Mouse (Mus musculus) lung, postnatal 0 days (tissue): Measurements from ENCODE around the gene Slc30a7. TPM values are rescaled to one million over a fixed set of nuclear protein-coding genes. Genes with fewer than 3 reads are reported as not detected.

Experiments
- ATAC-seq: fragments of 200-750 bp; cut with Nextera tagmentation; 2 replicates; pipeline ENCODE4 v1.8.0; 2017; ENCODE audit warnings: moderate library complexity
- DNase-seq: peaks from one replicate; pipeline ENCODE4 v3.0.0-alpha.2; 2016; ENCODE audit warnings: low spot score
- H3K27ac ChIP-seq: fragments of 300-500 bp; sonication (generic); 2 replicates; pipeline ENCODE4 v1.5.1; 2014; ENCODE audit warnings: antibody characterized with exemption, mild to moderate bottlenecking, low read length, mixed read lengths
- H3K27me3 ChIP-seq: fragments of 300-500 bp; sonication (generic); replicated peaks from 2 replicates; pipeline ENCODE4 v1.6.1; 2014; ENCODE audit warnings: low read length, mixed read lengths; ENCODE audit not compliant: insufficient read depth
- H3K36me3 ChIP-seq: fragments of 300-500 bp; sonication (generic); 2 replicates; pipeline ENCODE4 v1.6.1; 2014; ENCODE audit warnings: low read length, mixed read lengths; ENCODE audit not compliant: insufficient read depth
- H3K4me1 ChIP-seq: fragments of 300-500 bp; sonication (generic); 2 replicates; pipeline ENCODE4 v1.6.1; 2014; ENCODE audit warnings: antibody characterized with exemption, low read depth, low read length, mixed read lengths; ENCODE audit not compliant: insufficient read depth
- H3K4me2 ChIP-seq: fragments of 300-500 bp; sonication (generic); replicated peaks from 2 replicates; pipeline ENCODE4 v1.6.1; 2014; ENCODE audit warnings: low read depth, mild to moderate bottlenecking, low read length, moderate library complexity, mixed read lengths
- H3K4me3 ChIP-seq: fragments of 300-500 bp; sonication (generic); 2 replicates; pipeline ENCODE4 v1.5.1; 2014; ENCODE audit warnings: low read depth, low read length
- H3K9ac ChIP-seq: fragments of 300-500 bp; sonication (generic); replicated peaks from 2 replicates; pipeline ENCODE4 v1.6.1; 2014; ENCODE audit warnings: low read depth, mild to moderate bottlenecking
- H3K9me3 ChIP-seq: fragments of 300-500 bp; sonication (generic); 2 replicates; pipeline ENCODE4 v1.6.1; 2016; ENCODE audit warnings: low read length, mixed read lengths
- CTCF ChIP-seq: IDR thresholded peaks from 2 replicates; pipeline ENCODE4 v1.5.1; 2016; ENCODE audit warnings: antibody characterized with exemption, mild to moderate bottlenecking
- EP300 ChIP-seq: IDR thresholded peaks from 2 replicates; pipeline ENCODE4 v1.6.1; 2016; ENCODE audit warnings: antibody characterized with exemption, mild to moderate bottlenecking, control low read depth
- WGBS: fragments of 180-500 bp; shearing (Covaris S2); extraction: QIAGEN DNeasy Blood & Tissue Kit; methylation state at CpG from one replicate; pipeline ENCODE4 v1.1.7; 2014; 5-methylcytosine and 5-hydroxymethylcytosine counted together
- polyA plus RNA-seq: library from polyadenylated mRNA; unstranded; fragments of >200 nt; fragmentation: Nextera tagmentation; extraction: Ambion mirVana; gene quantifications from 2 replicates; pipeline ENCODE4 v1.2.1, GENCODE M21; 2015

Slc30a7 gene
- polyA plus RNA-seq, 1 experiment from 2014 or later, result 29.0 TPM

GRCm38 (mm10) chr3:115952356-115952755 is 54.9 kb downstream of the Slc30a7 start:
- no peaks in the 10 kb centered on the region for H3K27me3 ChIP-seq
- H3K9ac ChIP-seq, result no peak overlapping the region
- H3K36me3 ChIP-seq, result peaks cover 27% of the 10 kb centered on the region; the same call in 1 of the 2 replicates
- no peaks in the 10 kb centered on the region for H3K4me1 ChIP-seq
- H3K4me2 ChIP-seq, result no peak overlapping the region
- H3K4me3 ChIP-seq, result no peak overlapping the region
- no peaks in the 10 kb centered on the region for H3K9me3 ChIP-seq
- 80% methylated on average over 4 of the region's 4 CpGs for WGBS
- no peak for DNase-seq
- no peak overlapping the region for H3K27ac ChIP-seq
- ATAC-seq, result no peak
- no peak for TF ChIP-seq CTCF
- no peak for TF ChIP-seq EP300

- 64% methylated on average over 3 of the region's 3 CpGs for WGBS
- peaks cover 30% of the 10 kb centered on the region; the same call in 1 of the 2 replicates for H3K36me3 ChIP-seq
- H3K27ac ChIP-seq, result no peak overlapping the region
- DNase-seq, result peak; percentile 32
- no peaks in the 10 kb centered on the region for H3K27me3 ChIP-seq
- no peak overlapping the region for H3K9ac ChIP-seq
- H3K4me2 ChIP-seq, result no peak overlapping the region
- no peak for TF ChIP-seq EP300
- no peak for TF ChIP-seq CTCF
- ATAC-seq, result peak; percentile 66
- no peaks in the 10 kb centered on the region for H3K4me1 ChIP-seq
- no peak overlapping the region for H3K4me3 ChIP-seq
- H3K9me3 ChIP-seq, result no peaks in the 10 kb centered on the region
These were observed 56.0 kb downstream of the Slc30a7 start for GRCm38 (mm10) chr3:115951221-115951620.

DNA sequence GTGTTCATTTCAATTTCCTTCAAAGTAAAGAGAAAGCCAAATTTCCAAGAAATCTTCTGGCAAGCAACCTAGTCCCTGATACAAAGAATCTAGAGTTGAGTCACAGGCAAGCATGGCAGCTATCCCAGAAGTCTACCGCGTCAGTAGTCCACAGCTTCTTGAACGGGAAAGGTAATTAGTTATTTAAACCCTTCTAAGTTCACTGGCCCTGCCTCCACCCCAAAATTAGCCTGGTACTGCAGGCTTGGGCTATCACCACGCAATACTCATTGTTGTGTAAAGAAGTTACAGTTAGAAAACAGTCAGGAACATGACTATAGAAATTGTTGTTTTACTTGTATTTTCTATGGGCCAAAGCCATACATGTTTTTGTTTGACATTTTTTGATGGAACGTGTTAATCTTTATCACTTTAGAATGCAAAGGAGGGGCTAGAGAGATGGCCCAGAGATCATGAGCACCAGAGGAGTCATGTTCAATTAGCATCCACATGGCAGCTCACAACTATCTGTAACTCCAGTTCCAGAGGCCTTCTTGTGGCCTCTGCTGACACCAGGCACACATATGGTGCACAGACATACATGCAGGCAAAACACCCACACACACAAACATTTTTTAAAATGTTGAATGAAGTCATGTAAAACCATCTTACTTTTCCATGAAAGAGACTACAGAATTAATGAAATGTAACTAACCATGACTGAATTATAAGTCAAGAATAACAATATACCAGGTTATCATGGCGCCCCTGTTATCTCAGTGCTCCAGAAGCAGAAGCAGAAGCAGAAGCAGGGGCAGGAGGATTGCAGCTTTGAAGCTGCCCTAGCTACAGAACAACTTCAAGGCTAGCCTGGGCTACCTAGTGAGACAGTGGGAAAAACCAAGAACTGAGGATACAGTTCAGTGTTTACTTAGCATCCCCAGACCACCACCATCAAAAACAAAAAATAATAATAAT is 57.0 kb downstream of the Slc30a7 start:
- 81% methylated on average over 6 of the region's 6 CpGs for WGBS
- Histone ChIP-seq H3K4me3 (no peak overlapping the region), H3K4me1 (no peaks in the 10 kb centered on the region), H3K9ac (no peak overlapping the region), H3K36me3 (peaks cover 28% of the 10 kb centered on the region), H3K27ac (no peak overlapping the region), H3K4me2 (no peak overlapping the region), H3K27me3 (no peaks in the 10 kb centered on the region), H3K9me3 (no peaks in the 10 kb centered on the region)
- DNase-seq (no peak), ATAC-seq (no peak)
- TF ChIP-seq EP300, result no peak
- TF ChIP-seq CTCF, result no peak

DNA sequence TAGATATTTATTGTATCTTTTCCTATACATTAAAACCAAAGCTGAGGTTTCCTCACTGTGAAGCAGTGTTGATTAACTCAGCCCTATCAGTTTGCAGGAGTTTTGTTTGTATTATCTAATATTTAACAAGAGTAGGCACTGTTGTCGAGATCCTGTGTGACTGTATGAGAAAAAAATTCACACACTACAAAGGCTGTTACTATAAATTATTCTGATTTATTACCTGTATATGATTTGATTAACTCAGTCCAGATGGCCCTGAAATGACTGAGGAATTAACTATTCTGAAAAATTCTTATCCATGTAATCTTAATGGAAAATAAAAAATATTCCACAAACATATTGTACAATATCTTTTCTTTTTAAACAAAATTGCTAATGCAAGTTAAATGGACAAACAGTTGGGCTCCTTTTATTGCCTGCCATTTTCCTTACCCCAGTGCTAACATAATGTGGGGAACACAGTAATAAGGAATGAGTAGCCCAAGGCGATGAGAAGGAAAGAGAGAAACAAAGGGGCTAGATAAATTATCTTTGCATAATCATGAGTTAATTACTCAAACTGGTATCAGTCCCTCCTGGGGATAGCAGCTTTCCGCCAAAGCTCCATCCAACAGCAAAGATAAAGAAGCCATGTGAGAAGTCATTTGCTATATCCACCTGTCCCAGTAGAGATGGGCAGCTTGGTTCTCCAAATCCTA is 57.8 kb downstream of the Slc30a7 start:
- Histone ChIP-seq H3K9me3 (no peaks in the 10 kb centered on the region), H3K36me3 (peaks cover 28% of the 10 kb centered on the region)

DNA sequence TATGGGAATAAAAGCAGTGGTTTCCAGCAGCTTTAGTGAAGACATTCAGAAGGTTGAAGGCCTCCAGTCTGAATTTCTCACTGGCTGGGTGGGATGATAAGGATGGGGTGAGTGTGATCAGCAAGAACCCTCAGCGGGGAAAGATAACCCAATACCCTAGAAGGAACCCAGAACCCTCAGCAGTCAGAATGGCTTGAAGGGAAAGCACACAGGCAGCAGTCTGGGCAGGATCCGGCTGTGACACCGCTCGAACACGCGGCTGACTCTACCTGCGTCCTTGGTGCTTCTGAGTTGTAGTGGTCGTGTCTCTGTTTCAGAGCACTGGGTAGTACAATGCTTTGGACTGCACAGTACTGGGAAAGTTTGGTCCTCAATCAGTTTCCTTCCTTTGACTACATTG is 60.9 kb downstream of the Slc30a7 start:
- Histone ChIP-seq H3K4me3 (no peak overlapping the region), H3K4me1 (no peaks in the 10 kb centered on the region), H3K27ac (no peak overlapping the region), H3K27me3 (no peaks in the 10 kb centered on the region), H3K36me3 (peaks cover 21% of the 10 kb centered on the region), H3K9ac (no peak overlapping the region), H3K4me2 (no peak overlapping the region), H3K9me3 (no peaks in the 10 kb centered on the region)
- TF ChIP-seq EP300, result no peak
- TF ChIP-seq CTCF, result no peak
- WGBS, result 92% methylated on average over 8 of the region's 8 CpGs
- DNase-seq, result no peak
- ATAC-seq, result no peak

More for the DNA sequence above, 57.8 kb downstream of the Slc30a7 start:
- H3K4me1 ChIP-seq, result no peaks in the 10 kb centered on the region
- H3K4me2 ChIP-seq, result no peak overlapping the region
- no peak overlapping the region for H3K9ac ChIP-seq
- no peak for ATAC-seq
- no peak for DNase-seq
- no peak for TF ChIP-seq EP300
- no peak for TF ChIP-seq CTCF
- H3K27ac ChIP-seq, result no peak overlapping the region
- 76% methylated on average over 3 of the region's 3 CpGs for WGBS
- H3K4me3 ChIP-seq, result no peak overlapping the region
- H3K27me3 ChIP-seq, result no peaks in the 10 kb centered on the region

DNA sequence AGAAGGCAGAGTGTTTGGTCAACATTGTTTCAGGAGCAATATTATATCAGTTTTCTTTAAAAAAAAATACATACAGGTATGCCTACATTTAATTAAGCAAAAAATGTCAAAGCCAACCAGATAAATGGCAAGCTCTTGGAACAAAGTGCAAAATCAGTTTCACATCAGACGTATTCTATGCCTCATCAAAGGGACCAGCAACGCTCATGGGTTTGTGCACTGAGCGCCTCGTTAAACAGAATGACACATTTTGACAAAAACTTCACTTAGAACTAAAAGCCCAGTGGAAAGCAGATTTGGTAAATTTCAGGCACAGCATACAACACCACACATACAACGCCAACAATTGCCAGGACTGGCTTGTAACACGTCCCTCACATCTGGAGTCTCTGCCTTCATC is 62.8 kb downstream of the Slc30a7 start:
- 95% methylated on average over 6 of the region's 6 CpGs for WGBS
- Histone ChIP-seq H3K4me2 (no peak overlapping the region), H3K27me3 (no peaks in the 10 kb centered on the region), H3K9me3 (no peaks in the 10 kb centered on the region), H3K9ac (no peak overlapping the region), H3K4me3 (no peak overlapping the region), H3K4me1 (no peaks in the 10 kb centered on the region), H3K36me3 (peaks cover 24% of the 10 kb centered on the region; the same call in 1 of the 2 replicates), H3K27ac (no peak overlapping the region)
- DNase-seq (no peak), ATAC-seq (no peak)
- TF ChIP-seq CTCF, result no peak
- TF ChIP-seq EP300, result no peak
